Mouse (Mus musculus): ENCODE measurements around the gene Myh4.

The Myh4 gene

DNA sequence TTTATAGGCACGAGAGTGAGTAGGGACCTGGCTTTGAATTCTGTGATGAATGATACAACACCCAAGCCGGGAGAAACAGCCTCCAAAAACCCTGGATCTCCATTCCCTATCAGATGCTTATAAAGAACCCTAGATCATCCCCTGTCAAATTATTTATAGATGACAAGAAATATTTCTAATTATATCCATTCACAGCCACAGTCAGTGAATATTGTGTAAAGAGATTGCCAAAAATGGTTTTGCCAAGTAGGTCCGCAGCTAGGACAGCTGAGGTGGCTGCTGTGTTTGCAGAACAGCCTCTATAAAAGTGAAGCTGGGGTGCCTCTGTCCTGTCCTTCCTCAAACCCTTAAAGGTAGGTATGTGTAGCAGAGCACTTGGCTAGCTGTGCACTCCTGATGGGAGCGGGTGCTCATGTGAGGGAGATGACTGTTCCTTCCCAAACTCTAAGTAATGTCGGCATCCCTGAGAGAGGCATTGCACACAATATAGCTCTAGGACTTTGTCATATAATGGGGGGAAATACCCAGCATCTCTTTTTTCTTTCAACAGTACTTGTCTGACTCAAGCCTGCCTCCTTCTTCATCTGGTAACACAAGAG is at the start of gene Myh4:
Gene Myh4, plus strand, starts transcription at position 549 of the 599 bp plus-strand sequence.
- no peak for DNase-seq (ENCODE audit: low spot score in 2 of 2)

DNA sequence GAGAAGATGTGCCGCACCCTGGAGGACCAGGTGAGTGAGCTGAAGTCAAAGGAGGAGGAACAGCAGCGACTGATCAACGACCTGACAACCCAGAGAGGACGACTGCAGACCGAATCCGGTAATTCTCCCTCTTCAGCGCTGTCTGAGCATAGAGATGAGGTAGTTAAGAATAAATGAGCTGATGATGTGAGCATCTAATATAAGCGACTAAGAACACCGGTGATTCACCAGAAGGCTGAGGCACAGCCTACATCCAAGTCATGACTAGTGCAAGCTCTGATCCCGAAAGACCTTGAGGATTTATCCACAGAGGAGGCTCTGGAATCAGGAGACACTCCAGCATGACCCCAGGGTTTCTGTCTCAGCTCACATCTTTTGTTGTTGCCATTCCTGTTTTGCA is 47.5 kb upstream of the Myh4 start:
- DNase-seq (ENCODE audit: low spot score in 2 of 2): no peak

DNA sequence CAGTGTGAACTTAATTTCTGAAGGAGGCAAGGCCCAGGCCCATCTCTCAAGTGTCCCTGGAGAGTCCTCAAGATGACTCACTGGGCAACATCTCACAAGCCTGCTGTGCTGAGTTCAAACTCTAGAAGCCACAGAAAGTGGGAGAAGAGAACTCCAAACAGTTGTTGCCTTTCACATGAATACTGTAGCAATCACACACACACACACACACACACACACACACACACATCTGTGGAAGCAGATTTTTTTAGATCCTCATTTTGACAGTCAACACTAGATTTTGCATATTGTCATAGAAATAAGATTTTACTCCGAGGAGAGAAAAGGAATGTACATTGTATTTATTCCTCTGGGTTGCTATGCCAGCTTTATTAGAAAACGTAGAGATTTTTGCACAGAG is 47.0 kb upstream of the Myh4 start:
- DNase-seq (ENCODE audit: low spot score in 2 of 2): no peak

DNA sequence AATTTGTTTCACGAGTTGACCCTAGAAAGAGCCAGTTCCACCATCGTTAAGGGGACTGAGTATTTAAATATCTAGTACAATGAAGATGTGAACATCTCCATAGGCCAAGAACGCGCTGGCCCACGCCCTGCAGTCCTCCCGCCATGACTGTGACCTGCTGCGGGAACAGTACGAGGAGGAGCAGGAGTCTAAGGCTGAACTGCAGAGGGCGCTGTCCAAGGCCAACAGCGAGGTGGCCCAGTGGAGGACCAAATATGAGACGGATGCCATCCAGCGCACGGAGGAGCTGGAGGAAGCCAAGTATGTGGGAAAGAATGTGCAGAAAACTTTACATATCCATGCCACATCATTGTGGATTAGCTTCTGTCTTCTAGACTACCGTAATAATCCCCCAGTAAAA is 46.3 kb upstream of the Myh4 start:
- DNase-seq (ENCODE audit: low spot score in 2 of 2): no peak

DNA sequence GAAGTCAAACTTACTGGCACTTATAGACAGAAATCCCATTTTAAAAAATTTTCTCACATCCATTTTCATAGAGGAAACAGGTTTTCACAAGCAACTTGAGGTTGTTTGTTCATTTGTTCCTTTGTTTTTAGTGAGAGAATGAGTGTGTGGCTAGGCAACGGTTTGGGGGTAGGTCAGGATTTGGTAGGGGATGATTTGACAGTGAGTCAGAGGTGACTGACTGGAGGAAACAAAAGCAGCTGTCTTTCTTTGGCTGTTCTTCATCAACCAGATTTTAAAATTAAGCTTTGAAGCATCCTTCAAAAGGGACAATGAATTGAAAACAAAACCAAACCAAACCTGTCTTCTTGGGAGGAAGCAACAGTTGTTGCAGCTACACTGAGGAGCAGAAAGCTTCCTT is 38.5 kb upstream of the Myh4 start:
- no peak for DNase-seq (ENCODE audit: low spot score in 2 of 2)

DNA sequence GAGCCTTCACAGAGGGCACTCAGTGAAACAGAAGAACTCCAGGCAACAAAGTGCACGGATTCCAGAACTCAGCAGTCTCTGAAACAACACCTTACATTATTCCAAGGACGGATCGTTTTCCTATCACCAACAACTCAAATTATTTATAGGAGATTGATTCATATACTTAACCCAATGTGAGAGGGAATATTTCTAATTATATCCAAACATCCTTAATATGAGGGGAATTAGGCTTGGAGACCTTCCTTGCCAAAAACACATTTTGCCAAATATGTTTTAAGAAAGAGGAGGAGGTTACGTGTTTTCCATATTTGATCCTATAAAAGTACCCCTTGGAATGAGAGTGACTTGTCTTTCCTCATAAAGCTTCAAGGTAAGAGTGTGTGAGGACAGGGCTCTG is 38.1 kb upstream of the Myh4 start, which contains the start of gene Myh1:
Gene Myh1, plus strand, starts transcription at position 301 of the 400 bp plus-strand sequence.
- no peak for DNase-seq (ENCODE audit: low spot score in 2 of 2)

DNA sequence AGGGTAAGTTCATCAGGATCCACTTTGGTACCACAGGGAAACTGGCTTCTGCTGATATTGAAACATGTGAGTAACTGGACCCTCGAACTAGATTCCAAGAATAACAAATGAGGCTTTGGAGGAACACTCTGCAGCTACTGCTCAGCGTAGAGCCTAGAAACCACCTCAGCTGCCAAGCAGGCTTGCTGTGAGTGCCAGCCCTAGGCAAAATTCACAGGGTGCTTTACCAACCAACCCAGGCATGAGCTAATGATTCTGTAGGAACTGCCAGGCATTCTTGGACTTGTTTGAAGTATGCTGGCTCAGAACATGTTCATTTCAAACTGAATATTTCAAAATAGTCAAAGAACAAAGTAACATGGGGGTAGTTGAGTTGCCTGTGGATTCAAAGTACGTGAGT is 33.1 kb upstream of the Myh4 start:
- DNase-seq (ENCODE audit: low spot score in 2 of 2): no peak

DNA sequence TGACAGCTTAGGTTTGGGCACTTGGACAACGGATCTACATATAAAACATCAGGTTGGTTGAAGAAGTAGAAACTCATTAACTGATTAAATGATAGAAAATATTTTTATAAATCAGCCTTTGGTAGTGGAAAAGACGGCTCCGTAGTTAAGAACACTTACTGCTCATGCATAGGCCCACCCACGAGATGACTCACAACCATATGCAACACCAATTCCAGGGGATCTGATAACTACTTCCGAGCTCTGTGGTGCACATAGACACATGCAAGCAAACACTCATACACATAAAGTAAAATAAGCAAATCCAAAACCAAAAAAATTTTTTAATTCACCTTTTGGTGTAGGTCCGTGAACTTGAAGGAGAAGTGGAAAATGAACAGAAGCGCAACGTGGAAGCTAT is 16.0 kb upstream of the Myh4 start:
- no peak for DNase-seq (ENCODE audit: low spot score in 2 of 2)

DNA sequence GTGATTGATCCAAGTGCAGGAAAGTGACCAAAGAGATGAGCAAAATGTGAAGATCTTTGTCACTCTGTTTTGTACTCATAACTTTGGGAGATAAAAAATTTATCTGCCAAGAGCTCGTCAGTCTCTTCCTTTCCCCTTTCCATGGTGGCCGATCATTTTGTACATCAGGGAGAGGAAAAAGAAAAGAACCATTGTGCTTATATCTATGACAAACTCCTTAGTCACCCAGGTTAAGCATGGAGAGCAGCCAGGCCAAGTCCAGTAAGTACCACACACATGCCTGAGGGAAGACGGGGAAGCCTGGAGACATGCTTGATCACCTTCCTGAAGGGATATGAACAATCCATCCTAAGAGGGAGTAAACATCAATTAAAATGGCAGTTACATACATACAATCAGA is 13.4 kb upstream of the Myh4 start:
- no peak for DNase-seq (ENCODE audit: low spot score in 2 of 2)

DNA sequence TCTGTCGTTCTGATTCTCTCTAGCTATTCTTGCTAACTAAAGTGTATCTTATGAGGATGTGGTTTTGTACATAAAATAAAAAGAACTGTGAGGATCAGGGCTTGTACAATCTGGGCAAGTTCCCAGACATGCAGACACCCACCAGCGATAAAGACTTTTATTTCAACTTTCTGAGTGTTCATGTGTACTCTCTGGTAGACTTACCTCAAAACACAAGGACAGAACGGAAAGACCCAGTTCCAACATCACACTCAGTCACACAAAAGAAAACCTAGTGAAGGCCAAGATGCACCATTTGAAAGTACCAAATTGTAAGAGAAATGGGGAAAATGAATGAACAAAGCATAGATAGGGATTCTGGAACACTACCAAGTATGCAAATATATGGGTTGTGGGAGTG is 9.1 kb upstream of the Myh4 start:
- DNase-seq (ENCODE audit: low spot score in 2 of 2): no peak

DNA sequence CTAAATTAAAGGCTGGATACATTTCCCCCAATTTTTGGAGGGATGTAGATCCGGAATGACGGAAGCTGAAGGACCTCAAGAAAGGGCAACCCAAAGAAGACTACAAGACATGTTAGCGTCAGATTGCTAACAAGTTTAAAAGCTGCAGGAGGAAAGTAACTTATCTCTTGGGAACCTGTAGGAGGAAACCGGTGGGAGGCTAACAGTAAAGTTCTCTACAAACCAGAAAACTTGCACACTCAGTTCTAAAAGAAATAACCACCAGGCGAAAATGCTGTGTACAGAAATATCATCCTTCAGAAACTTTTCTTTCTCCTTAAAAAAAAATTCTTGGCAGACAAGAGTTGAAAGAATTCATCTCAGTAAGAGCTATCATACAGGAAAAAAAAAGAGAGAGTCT is 8.7 kb upstream of the Myh4 start:
- no peak for DNase-seq (ENCODE audit: low spot score in 2 of 2)

DNA sequence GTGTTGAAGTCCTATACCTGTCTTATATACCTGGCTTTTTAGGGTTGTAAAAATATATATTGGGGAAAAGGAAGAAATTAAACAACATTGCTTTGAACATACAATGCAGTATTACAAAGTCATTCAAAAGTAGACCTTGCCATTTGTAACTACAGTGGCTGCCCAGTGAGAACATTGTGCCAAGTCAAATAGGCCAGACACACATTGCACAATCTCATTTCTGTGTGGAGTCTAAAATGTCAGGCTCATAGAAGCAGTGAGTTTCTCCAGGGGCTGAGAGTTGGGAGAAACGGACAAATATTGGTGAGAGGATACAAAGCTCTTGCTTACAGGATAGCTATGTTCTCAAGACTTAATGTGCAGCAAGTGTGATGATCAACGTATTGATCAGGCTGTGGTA is 7.9 kb upstream of the Myh4 start:
- no peak for DNase-seq (ENCODE audit: low spot score in 2 of 2)

DNA sequence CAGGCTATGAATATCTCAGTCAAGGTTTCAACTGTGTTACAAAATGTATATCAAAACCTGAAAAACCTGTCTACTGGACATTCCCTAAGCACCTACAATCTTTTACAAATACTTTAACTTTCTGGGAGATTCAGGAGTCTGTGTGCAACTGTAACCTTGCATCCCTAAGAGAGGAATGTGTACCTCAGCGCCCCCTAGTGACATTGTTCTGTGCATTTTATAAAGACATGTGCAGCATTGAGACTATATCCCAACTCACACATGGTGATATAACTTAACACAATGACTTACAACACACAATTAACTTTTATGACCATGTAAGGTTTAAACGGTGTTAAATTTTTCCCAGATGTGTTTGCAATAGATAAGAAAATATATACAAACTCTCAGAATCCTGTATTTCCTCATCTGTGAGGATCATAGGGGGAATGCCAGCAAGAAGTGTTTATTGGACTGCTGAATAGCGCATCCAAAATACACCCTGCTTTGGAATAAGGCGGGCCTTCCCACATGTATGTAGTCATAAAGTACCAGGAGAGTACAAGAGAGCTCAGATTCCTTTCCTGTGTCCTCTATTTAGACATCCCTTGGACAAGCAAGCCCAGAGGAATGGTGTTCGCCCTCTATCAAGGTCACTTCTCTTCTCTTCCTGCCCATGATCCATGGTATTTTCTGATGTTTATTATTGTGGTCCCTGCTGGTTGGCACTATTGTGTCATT is 2.0 kb upstream of the Myh4 start:
- DNase-seq (ENCODE audit: low spot score in 2 of 2): peak in 1 of 2 experiments; percentile 4

DNA sequence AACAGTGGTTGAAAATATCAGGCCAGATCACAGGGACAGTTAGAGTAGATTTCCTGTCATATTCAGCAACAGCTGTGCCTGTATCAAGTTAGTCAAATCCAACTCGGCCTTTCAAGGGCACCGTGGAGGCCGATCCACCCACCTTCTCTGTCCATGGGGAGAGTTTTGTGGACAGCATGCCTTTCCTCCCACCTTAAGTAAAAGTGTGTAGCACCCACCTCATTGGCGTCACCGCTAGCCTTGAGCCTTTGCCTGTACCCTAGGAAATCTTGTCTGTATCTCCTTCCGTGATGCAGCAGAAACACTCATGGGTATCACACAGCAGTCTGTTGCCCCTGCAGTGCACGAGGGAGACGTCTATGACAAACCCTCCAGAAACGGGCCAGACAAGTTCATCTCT is 1.0 kb upstream of the Myh4 start:
- no peak for DNase-seq (ENCODE audit: low spot score in 2 of 2)

DNA sequence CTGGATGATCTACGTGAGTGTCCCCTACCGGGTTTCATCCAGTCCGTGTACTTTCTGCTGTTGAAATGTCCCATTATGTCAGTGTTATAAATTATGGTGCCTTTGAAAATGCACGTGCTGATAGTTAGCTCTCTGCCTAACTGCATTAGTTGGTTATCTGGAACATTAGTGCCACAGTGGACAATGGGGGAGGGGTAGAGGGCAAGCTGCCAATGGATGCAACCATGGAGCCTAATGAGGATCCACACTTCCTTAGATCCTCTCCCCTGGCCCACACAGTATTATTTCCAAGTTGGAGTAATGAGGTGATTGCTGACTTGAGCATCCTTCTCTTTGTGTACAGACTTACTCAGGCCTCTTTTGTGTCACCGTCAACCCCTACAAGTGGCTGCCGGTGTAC is 3.2 kb downstream of the Myh4 start:
- DNase-seq (ENCODE audit: low spot score in 2 of 2): no peak

DNA sequence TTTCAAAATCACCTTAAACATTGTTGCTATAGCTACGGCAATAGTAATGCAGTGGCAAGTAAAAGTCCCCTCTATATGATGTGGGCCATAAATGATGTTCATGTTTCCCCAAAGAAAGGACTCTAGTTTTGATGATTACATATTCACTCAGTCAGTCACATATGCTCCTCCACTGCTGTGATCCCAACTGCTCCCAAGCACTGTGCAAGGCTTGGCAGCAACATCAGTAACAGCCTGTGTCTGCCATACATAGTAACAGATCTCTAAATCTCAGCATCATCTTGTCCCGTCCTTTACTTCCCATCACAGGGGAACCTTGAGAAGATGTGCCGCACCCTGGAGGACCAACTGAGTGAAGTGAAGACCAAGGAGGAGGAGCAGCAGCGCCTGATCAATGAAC is 15.9 kb downstream of the Myh4 start:
- DNase-seq (ENCODE audit: low spot score in 2 of 2): no peak

DNA sequence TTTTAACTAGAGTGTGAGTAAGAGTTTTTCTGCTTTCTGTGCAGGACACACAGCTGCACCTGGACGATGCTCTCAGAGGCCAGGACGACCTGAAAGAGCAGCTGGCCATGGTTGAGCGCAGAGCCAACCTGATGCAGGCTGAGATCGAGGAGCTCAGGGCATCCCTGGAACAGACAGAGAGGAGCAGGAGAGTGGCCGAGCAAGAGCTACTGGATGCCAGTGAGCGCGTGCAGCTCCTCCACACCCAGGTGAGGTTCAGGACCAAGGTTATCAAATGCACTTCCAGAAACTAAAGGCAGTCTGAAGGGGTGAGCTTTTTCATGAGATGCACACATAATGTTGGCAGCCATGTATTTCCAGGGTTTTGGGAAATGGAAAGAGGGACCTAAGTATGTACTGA is 19.2 kb downstream of the Myh4 start:
- DNase-seq (ENCODE audit: low spot score in 2 of 2): no peak

DNA sequence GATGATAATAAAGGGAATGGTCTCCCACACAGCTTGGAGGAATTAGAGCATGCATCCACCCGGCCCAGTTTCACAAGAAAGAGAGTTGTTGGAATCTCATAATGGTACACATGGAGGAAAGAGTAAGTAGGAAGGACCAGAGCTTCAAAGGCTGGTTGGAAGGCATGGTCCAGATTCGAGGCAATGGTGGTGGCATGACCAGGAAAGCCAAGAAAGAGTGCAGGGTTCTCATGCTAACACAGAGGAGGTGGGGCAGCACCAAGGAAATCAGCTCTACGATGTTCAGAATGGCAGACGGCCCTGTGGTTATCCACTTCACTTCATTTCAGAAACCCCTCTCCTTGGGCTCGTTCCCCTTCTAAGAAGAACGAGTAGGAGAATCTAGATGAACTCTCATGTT is 23.1 kb downstream of the Myh4 start:
- no peak for DNase-seq (ENCODE audit: low spot score in 2 of 2)

DNA sequence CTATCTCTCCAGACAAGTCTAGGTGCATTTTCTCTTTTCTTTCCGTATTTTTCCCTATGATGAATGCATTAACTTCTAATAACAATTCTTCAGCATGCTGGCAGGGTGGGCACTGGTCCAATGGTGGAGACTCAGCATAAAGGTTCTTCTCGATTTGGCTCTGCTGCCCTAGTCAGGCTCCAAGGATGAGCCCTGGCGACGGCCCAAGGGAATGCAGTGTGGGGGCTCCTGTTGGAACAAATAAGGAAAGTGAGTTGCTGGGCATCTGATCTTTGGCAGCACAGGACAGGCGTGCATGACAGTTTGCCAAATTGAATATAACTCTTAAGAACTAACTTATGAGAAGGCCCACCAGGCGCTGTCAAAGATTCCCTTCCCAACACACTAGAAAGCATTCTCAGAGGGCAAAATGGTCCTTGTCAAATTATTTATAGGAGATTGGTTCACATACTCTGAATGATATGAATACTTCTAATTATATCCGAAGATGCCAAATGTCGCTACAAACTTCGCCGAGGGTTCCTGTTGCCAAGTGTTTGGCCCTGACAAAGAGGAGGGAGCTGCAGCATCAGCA is 38.9 kb downstream of the Myh4 start, which contains the start of gene Myh8:
Gene Myh8, plus strand, starts transcription at position 524 of the 574 bp plus-strand sequence.
- DNase-seq (ENCODE audit: low spot score in 2 of 2): no peak

DNA sequence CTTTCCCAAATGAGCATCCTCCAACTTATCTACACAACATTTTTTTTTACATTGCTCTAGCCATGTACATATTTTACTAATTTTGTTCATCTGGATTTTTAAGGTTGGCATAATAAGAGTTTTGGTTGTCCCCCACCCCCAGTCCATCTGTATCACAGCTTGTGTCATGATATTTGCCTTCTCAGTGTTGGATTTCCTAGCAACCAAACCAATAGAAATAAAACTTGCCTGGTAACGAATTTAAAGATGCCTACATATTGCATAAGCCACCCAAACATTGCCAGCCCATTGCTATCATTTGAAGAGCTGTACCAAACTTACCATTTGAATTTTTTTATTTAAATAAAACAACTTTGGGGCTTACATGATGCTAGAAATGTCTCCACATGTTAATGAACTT is 55.6 kb downstream of the Myh4 start:
- DNase-seq (ENCODE audit: low spot score in 2 of 2): no peak

Measured in natural killer cell, adult 2 months (primary cell).